Mouse (Mus musculus) liver, embryonic 14 days (tissue): ENCODE measurements around the gene Zbtb49. TPM values are rescaled to one million over a fixed set of nuclear protein-coding genes. Genes with fewer than 3 reads are reported as not detected.

Source experiments
- polyA plus RNA-seq: library from polyadenylated mRNA; depleted of rRNA; stranded (reverse); fragments of >200 nt; gene quantifications from 2 replicates; pipeline ENCODE4 v1.2.3, GENCODE M21; 2012; rRNA removed

Zbtb49 gene
- 3.3 and 3.6 TPM in 2 replicates for polyA plus RNA-seq

GRCm38 (mm10) chr5:38220328-38220912 is at the start of gene Zbtb49, which contains the start of gene Lyar:
Gene Zbtb49 (minus strand): TSS chr5:38220457.
Gene Lyar (plus strand): TSS chr5:38220470.

DNA sequence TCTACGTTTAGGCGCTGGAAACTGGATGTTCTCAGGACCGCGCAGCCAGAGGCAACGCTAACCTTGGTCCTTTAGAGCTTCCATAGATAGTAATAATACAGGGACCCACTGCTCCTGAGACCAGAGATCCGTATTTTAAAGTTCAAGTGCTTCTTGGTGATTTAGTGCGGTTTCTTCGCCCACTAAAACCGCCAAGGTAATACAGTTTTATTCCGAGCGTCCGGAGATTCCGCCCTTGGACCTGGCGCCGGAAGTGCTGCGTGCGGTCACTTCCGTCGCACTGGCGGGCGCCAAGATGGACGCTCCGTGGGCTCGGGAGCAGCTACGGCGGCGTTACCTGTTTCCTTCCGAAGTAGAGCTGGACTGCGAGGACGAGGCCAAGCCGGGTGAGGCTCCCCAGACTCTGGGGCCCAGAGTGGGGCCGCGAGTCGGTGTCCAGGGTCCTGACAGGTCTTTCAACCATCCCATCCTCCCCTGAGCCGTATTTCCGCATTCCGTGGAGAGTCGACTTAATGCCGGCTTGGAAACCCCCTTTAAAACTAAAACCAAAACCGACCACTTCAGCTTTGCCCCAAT is 39.9 kb upstream of the Zbtb49 start, which contains the start of gene Tmem128:
Gene Tmem128 (plus strand): TSS at position 79 of the 576 bp plus-strand sequence.

GRCm38 (mm10) chr5:38159634-38160413 is 60.4 kb downstream of the Zbtb49 start, which contains the start of gene Nsg1:
Gene Nsg1 (minus strand): TSS chr5:38159907.

Other genes starting within 250 kb of the Zbtb49 start
- gene Stx18, start 181.7 kb downstream of the Zbtb49 start, polyA plus RNA-seq: 9.7 and 10.2 TPM in 2 replicates
- 1.2 and 1.3 TPM in 2 replicates for gene Nsg1, start 60.5 kb downstream of the Zbtb49 start, polyA plus RNA-seq
- 55.3 and 55.6 TPM in 2 replicates for gene Lyar, start within 50 bp of the Zbtb49 start, polyA plus RNA-seq
- 25.1 and 31.8 TPM in 2 replicates for gene Tmem128, start 39.7 kb upstream of the Zbtb49 start, polyA plus RNA-seq
- not detected in 2 replicates for gene Otop1, start 55.5 kb upstream of the Zbtb49 start, polyA plus RNA-seq
- gene Drd5, start 98.9 kb upstream of the Zbtb49 start, polyA plus RNA-seq: not detected in 2 replicates